Mouse (Mus musculus): ENCODE data around the gene Psma5. TPM values are rescaled to one million over a fixed set of nuclear protein-coding genes. Genes with fewer than 3 reads are reported as not detected.
"Not testable (repeated sequence)": the region's sequence is repeated elsewhere in the genome, so short reads cannot be mapped to it uniquely, and the experiment has no call there.

Psma5 gene
- polyA plus RNA-seq, 1 experiment from 2014 or later: 266 TPM

GRCm38 (mm10) chr3:108225711-108226557, 30.8 kb upstream of the Psma5 start:
- 2% methylated on average over 54 of the region's 67 CpGs for WGBS
- H3K4me2 ChIP-seq (ENCODE audit: low read length): peak overlapping the region; percentile 82
- H3K9ac ChIP-seq (replicated peaks; ENCODE audit: low read depth, low read length): peak overlapping the region; percentile 47
- H3K4me1 ChIP-seq (replicated peaks; ENCODE audit: control insufficient read depth, insufficient read depth, low read length): peaks cover 16% of the 10 kb centered on the region
- no peak overlapping the region for H3K27ac ChIP-seq (ENCODE audit: low read length)
- H3K36me3 ChIP-seq (ENCODE audit: control insufficient read depth, insufficient read depth): no peaks in the 10 kb centered on the region
- H3K4me3 ChIP-seq (replicated peaks; ENCODE audit: low read length): peak overlapping the region; percentile 48
- peak; percentile 61; the same call in 1 of the 2 replicates for ATAC-seq
- H3K27me3 ChIP-seq (replicated peaks; ENCODE audit: control insufficient read depth, insufficient read depth, low read length): peaks cover 16% of the 10 kb centered on the region
- H3K9me3 ChIP-seq (ENCODE audit: control insufficient read depth, low read length): no peaks in the 10 kb centered on the region

DNA sequence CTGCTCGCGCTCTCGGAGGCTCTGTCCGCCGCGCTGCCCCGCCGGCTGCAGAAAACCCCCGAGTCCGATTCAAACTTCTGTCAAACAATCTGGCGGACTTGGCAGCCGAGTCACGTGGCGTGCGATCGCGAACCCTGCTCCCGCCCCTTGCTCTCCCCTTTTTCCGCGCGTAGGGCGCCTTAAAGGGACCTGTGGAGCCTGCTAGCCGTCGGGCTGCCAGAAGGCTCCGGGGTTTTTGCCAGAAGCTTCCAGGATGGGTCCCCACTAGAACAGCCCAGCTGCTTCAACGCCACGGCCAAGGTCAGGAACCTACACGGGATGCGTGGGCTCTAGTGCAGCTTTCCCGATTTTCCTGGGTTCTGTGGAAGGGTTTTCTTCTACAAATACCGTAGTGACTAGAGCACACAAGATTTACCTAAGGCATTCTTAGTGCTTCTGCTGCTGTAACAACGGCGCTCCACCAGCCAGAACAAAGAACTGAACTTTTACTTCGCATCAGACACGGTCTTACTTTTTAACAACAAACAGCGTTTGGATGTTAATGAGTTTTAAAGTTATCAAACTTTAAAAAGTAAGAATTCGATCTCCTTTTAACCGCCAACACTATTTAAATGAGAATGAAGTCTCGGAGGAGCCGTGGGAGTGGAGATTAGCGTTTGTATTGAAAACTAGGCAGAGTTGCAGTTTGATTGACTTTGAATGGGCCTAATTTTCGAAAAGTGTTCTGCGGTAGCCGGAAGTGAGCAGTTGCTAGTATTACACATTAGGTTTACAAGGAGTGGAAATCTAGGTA, 30.0 kb upstream of the Psma5 start, which contains the start of gene Sypl2:
Sypl2 (minus strand) TSS at position 91 of the 793 bp plus-strand sequence.
- Histone ChIP-seq H3K9me3 (ENCODE audit: control insufficient read depth, low read length) (no peaks in the 10 kb centered on the region), H3K4me2 (ENCODE audit: low read length) (peak within 1 kb of the TSS; percentile 82), H3K27me3 (replicated peaks; ENCODE audit: control insufficient read depth, insufficient read depth, low read length) (peaks cover 16% of the 10 kb centered on the region), H3K36me3 (ENCODE audit: control insufficient read depth, insufficient read depth) (no peaks in the 10 kb centered on the region), H3K27ac (ENCODE audit: low read length) (no peak within 1 kb of the TSS), H3K4me1 (replicated peaks; ENCODE audit: control insufficient read depth, insufficient read depth, low read length) (peaks cover 16% of the 10 kb centered on the region), H3K9ac (replicated peaks; ENCODE audit: low read depth, low read length) (peak within 1 kb of the TSS; percentile 47), H3K4me3 (replicated peaks; ENCODE audit: low read length) (peak within 1 kb of the TSS; percentile 48)
- peak; percentile 63 for ATAC-seq
- under 1% methylated on average over 43 of the region's 44 CpGs for WGBS

GRCm38 (mm10) chr3:108227521-108227920, 29.2 kb upstream of the Psma5 start:
- no peak overlapping the region for H3K9ac ChIP-seq (replicated peaks; ENCODE audit: low read depth, low read length)
- H3K4me3 ChIP-seq (replicated peaks; ENCODE audit: low read length): no peak overlapping the region
- H3K36me3 ChIP-seq (ENCODE audit: control insufficient read depth, insufficient read depth): no peaks in the 10 kb centered on the region
- peak overlapping the region; percentile 82 for H3K4me2 ChIP-seq (ENCODE audit: low read length)
- 80% methylated on average over 2 of the region's 2 CpGs for WGBS
- no peaks in the 10 kb centered on the region for H3K9me3 ChIP-seq (ENCODE audit: control insufficient read depth, low read length)
- H3K27me3 ChIP-seq (replicated peaks; ENCODE audit: control insufficient read depth, insufficient read depth, low read length): peaks cover 16% of the 10 kb centered on the region
- H3K4me1 ChIP-seq (replicated peaks; ENCODE audit: control insufficient read depth, insufficient read depth, low read length): peaks cover 16% of the 10 kb centered on the region
- H3K27ac ChIP-seq (ENCODE audit: low read length): no peak overlapping the region
- no peak for ATAC-seq

DNA sequence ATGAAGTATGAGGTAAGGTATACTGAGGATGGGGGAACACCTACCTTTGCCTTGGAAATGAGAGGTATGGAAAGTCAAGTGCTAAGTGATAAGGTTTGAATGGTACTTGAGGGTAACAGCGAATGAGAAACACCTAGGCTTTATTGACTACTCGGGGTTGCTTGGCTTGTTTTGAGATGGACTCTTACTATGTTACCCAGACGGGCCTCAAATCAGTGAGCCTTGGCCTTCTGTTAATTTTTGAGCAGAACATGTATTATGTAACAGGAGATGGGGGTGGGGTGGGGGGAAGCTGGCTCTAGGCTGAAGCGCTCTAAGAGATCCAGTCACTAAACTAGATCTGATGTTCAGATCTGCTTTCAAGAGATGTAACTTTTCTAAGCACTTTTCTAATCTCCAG, 25.1 kb upstream of the Psma5 start:
- Histone ChIP-seq H3K9me3 (ENCODE audit: control insufficient read depth, low read length) (no peaks in the 10 kb centered on the region), H3K9ac (replicated peaks; ENCODE audit: low read depth, low read length) (no peak overlapping the region), H3K27me3 (replicated peaks; ENCODE audit: control insufficient read depth, insufficient read depth, low read length) (peaks cover 8% of the 10 kb centered on the region), H3K36me3 (ENCODE audit: control insufficient read depth, insufficient read depth) (no peaks in the 10 kb centered on the region), H3K4me1 (replicated peaks; ENCODE audit: control insufficient read depth, insufficient read depth, low read length) (peaks cover 7% of the 10 kb centered on the region), H3K4me2 (ENCODE audit: low read length) (no peak overlapping the region), H3K4me3 (replicated peaks; ENCODE audit: low read length) (no peak overlapping the region), H3K27ac (ENCODE audit: low read length) (no peak overlapping the region)
- 95% methylated on average over 4 of the region's 4 CpGs for WGBS
- no peak for ATAC-seq

DNA sequence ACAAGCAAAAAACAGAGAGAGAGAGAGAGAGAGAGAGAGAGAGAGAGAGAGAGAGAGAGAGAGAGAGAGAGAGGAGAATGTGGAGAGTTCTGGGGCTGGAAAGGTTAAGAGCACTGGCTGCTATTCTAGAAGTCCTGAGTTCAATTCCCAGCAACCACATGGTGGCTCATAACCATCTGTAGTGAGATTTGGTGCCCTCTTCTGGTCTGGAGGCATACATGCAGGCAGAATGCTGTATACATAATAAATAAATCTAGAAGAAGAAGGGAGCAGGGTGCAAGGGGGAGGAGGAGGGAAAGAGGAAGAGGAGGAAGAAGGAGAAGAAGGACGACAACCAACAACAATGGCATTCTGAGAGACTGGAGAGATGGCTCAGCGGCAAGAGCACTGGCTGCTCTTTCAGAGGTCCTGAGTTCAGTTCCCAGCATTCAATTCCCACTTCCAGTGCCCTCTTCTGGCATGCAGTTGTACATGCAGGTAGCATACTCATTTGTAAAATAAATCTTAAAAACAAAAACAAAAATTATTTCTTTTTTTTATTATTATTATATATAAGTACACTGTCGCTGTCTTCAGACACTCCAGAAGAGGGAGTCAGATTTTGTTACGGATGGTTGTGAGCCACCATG, 19.1 kb upstream of the Psma5 start:
- H3K9ac ChIP-seq (replicated peaks; ENCODE audit: low read depth, low read length); H3K4me3 ChIP-seq (replicated peaks; ENCODE audit: low read length): not testable (repeated sequence)
- 88% methylated on average over 4 of the region's 4 CpGs for WGBS

DNA sequence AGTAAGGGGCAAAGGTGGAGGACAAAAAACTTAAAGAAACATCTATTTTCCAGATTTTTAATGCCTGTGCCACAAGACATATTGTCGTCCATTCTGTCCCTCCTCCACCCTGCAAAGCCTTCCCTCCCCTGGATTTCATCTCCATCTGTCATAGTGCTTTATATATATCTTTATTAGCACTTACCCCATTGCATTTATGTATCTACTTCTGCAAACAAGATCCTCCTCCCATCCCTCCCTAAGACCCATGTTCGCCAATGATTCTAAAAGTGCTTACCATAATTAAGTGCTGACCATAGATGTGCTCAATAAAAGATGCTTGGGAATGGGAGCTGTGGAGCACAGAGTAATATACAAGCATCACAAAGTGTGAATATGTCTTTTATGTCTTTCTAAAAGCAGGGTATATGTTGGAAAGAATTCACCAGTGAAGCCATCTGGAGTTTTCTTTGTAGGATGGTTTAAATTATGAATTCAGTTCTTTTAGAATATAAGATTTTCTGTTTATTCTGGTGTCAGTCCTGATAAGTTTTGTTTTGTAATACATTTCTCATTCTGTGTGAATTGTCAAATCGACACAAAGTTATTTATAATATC, 15.4 kb upstream of the Psma5 start:
- Histone ChIP-seq H3K4me1 (replicated peaks; ENCODE audit: control insufficient read depth, insufficient read depth, low read length) (no peaks in the 10 kb centered on the region), H3K4me3 (replicated peaks; ENCODE audit: low read length) (no peak overlapping the region), H3K27ac (ENCODE audit: low read length) (no peak overlapping the region), H3K9me3 (ENCODE audit: control insufficient read depth, low read length) (no peaks in the 10 kb centered on the region), H3K36me3 (ENCODE audit: control insufficient read depth, insufficient read depth) (no peaks in the 10 kb centered on the region), H3K4me2 (ENCODE audit: low read length) (no peak overlapping the region), H3K9ac (replicated peaks; ENCODE audit: low read depth, low read length) (no peak overlapping the region), H3K27me3 (replicated peaks; ENCODE audit: control insufficient read depth, insufficient read depth, low read length) (no peaks in the 10 kb centered on the region)
- no peak for ATAC-seq
- WGBS: 91% methylated on average over 3 of the region's 3 CpGs

More for the DNA sequence above, 19.1 kb upstream of the Psma5 start:
- H3K27ac ChIP-seq (ENCODE audit: low read length); H3K9me3 ChIP-seq (ENCODE audit: control insufficient read depth, low read length); H3K4me1 ChIP-seq (replicated peaks; ENCODE audit: control insufficient read depth, insufficient read depth, low read length); H3K36me3 ChIP-seq (ENCODE audit: control insufficient read depth, insufficient read depth); H3K4me2 ChIP-seq (ENCODE audit: low read length); ATAC-seq; H3K27me3 ChIP-seq (replicated peaks; ENCODE audit: control insufficient read depth, insufficient read depth, low read length): not testable (repeated sequence)

- ATAC-seq: no peak
- no peaks in the 10 kb centered on the region for H3K4me1 ChIP-seq (replicated peaks; ENCODE audit: control insufficient read depth, insufficient read depth, low read length)
- H3K4me3 ChIP-seq (replicated peaks; ENCODE audit: low read length): no peak overlapping the region
- H3K36me3 ChIP-seq (ENCODE audit: control insufficient read depth, insufficient read depth): no peaks in the 10 kb centered on the region
- no peaks in the 10 kb centered on the region for H3K27me3 ChIP-seq (replicated peaks; ENCODE audit: control insufficient read depth, insufficient read depth, low read length)
- H3K4me2 ChIP-seq (ENCODE audit: low read length): no peak overlapping the region
- WGBS: 71% methylated on average over 2 of the region's 2 CpGs
- no peak overlapping the region for H3K9ac ChIP-seq (replicated peaks; ENCODE audit: low read depth, low read length)
- no peak overlapping the region for H3K27ac ChIP-seq (ENCODE audit: low read length)
- no peaks in the 10 kb centered on the region for H3K9me3 ChIP-seq (ENCODE audit: control insufficient read depth, low read length)
These were observed 9.9 kb upstream of the Psma5 start for GRCm38 (mm10) chr3:108246857-108247256.

GRCm38 (mm10) chr3:108257831-108258500, 1.2 kb downstream of the Psma5 start:
- Histone ChIP-seq H3K27me3 (replicated peaks; ENCODE audit: control insufficient read depth, insufficient read depth, low read length) (no peaks in the 10 kb centered on the region), H3K36me3 (ENCODE audit: control insufficient read depth, insufficient read depth) (peaks cover 4% of the 10 kb centered on the region), H3K4me2 (ENCODE audit: low read length) (peak overlapping the region; percentile 63), H3K9me3 (ENCODE audit: control insufficient read depth, low read length) (no peaks in the 10 kb centered on the region), H3K4me3 (replicated peaks; ENCODE audit: low read length) (peak overlapping the region; percentile 88), H3K4me1 (replicated peaks; ENCODE audit: control insufficient read depth, insufficient read depth, low read length) (peaks cover 18% of the 10 kb centered on the region), H3K9ac (replicated peaks; ENCODE audit: low read depth, low read length) (peak overlapping the region; percentile 84), H3K27ac (ENCODE audit: low read length) (no peak overlapping the region)
- WGBS: 83% methylated on average over 3 of the region's 3 CpGs
- no peak for ATAC-seq
